Comparison of ENCODE assay signal across 16 mouse cellular contexts in the genomic region with DNA sequence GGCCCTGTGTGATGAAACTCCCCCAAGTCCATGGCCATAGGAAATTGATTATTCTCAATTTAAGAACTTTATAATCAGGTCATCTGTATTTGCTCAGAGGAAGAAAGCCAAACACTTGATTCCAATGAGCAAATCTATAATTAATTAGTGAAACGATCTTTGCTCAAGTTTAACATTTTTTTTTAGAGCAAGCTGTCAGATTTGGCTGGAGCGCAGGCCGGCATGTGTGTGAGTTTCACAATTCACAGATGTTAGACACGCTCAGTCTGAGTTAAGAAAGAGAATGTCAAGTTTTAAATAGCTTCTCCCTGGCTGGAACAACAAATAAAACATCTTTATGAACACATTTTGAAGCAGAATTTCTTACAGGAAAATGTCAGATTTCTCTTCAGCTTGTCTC. TPM values are rescaled to one million over a fixed set of nuclear protein-coding genes. Genes with fewer than 3 reads are reported as not detected.
DNase-seq lines count a peak whose midpoint lies in the region; ATAC-seq and TF ChIP-seq lines count a peak whose summit lies in the region.
"Had no signal": no experiment of that assay in that cellular context is flagged by ENCODE, and none has a peak within 500 bp of the region (broad histone marks: within the 10 kb centered on the region; RNA-seq: fewer than 3 reads in every experiment).

No protein-coding gene starts in this region.

- no peak overlapping the region for H3K4me2 ChIP-seq in hindbrain, embryonic 12.5 days (replicated peaks)
- H3K4me2 ChIP-seq: limb, embryonic 13.5 days; midbrain, embryonic 13.5 days had no signal

- intact Hi-C loops in left cerebral cortex, postnatal 25 days (cut with DNase I): no loop called here
- intact Hi-C loops in left cerebral cortex, adult 2 months (cut with DNase I): loop anchor here (10.0 kb wide), 1 partner anchor 308 kb away; no protein-coding TSS in a partner anchor

- H3K27ac ChIP-seq in left cerebral cortex, adult 2 months: no peak overlapping the region
- no peak overlapping the region for H3K27ac ChIP-seq in hindbrain, embryonic 12.5 days
- H3K27ac ChIP-seq: limb, embryonic 13.5 days; midbrain, embryonic 13.5 days had no signal

- no peaks in the 10 kb centered on the region for H3K27me3 ChIP-seq in hindbrain, embryonic 12.5 days
- H3K27me3 ChIP-seq: limb, embryonic 13.5 days; midbrain, embryonic 13.5 days had no signal

- H3K9me3 ChIP-seq in hindbrain, embryonic 12.5 days (replicated peaks): no peaks in the 10 kb centered on the region
- H3K9me3 ChIP-seq: limb, embryonic 13.5 days; midbrain, embryonic 13.5 days had no signal

- DNase-seq in gastrocnemius, adult 18-20 months (ENCODE audit: low spot score): peak; percentile 43
- DNase-seq in gastrocnemius, adult 8-10 months (ENCODE audit: low spot score in 2 of 2): no peak
- DNase-seq in left cerebral cortex, postnatal 25 days (ENCODE audit: low spot score in 2 of 2): peak; percentile 13 to 38
- no peak for DNase-seq in left cerebral cortex, adult 2 months (ENCODE audit: extremely low spot score in 1 of 2, low spot score in 2 of 2)
- DNase-seq in layer of hippocampus, adult 9-11 months: peak; percentile 69
- peak; percentile 14 for DNase-seq in right cerebral cortex, postnatal 25 days
- DNase-seq in cerebellum, adult 9-11 months: no peak
- DNase-seq: kidney, postnatal 36 days; thymus, adult 2 months had no signal

- no peak overlapping the region for H3K9ac ChIP-seq in hindbrain, embryonic 12.5 days
- H3K9ac ChIP-seq: limb, embryonic 13.5 days; midbrain, embryonic 13.5 days had no signal

- no peak for TF ChIP-seq CTCF in left cerebral cortex, adult 2 months (IDR thresholded peaks at IDR 0.05)

- no peak overlapping the region for H3K4me3 ChIP-seq in left cerebral cortex, adult 2 months
- no peak overlapping the region for H3K4me3 ChIP-seq in hindbrain, embryonic 12.5 days
- H3K4me3 ChIP-seq: erythroblast, embryonic 14.5 days; limb, embryonic 13.5 days; midbrain, embryonic 13.5 days had no signal

- no peak for ATAC-seq in hindbrain, embryonic 12.5 days (ENCODE audit: low FRiP score)
- ATAC-seq: inflammation-experienced regulatory T-cells, adult 6 months; midbrain, embryonic 13.5 days had no signal

- 77% methylated on average over 4 of the region's 4 CpGs for WGBS in hindbrain, embryonic 12.5 days

- H3K36me3 ChIP-seq in hindbrain, embryonic 12.5 days: no peaks in the 10 kb centered on the region
- H3K36me3 ChIP-seq: limb, embryonic 13.5 days; midbrain, embryonic 13.5 days had no signal

- H3K4me1 ChIP-seq in hindbrain, embryonic 12.5 days: no peaks in the 10 kb centered on the region

RNA-seq across cellular contexts. Expression of gene Trp63, which starts 1.0 kb away (rescaled TPM):
- 10 to 100 TPM; 10.2 to 12.4 TPM for total RNA-seq in gastrocnemius, adult 18-20 months (2021)
- 10 to 100 TPM in 3 of 4 experiments, 1 to 10 TPM in 1; 8.6 to 14.6 (median 10.8) TPM for total RNA-seq in gastrocnemius, adult 8-10 months (2022)
- under 1 TPM; 0.73 to 0.78 TPM for total RNA-seq in left cerebral cortex, postnatal 25 days (2021)
- under 1 TPM; 0.66 to 0.75 TPM for total RNA-seq in left cerebral cortex, adult 2 months (2021)
- polyA plus RNA-seq in hindbrain, embryonic 12.5 days (2016; fragmentation: Nextera tagmentation; extraction: Ambion mirVana): 3.1 and 4.2 TPM in 2 replicates
- total RNA-seq: common myeloid progenitor, adult 5-6 weeks; MEL had no signal
- polyA plus RNA-seq: erythroblast, embryonic 14.5 days had no signal

Comparison
In these comparisons a context has a peak if more than half of its experiments do, and no peak if none do; other contexts are left out.
1. DNase-seq: peak in gastrocnemius, adult 18-20 months (single experiment), left cerebral cortex, postnatal 25 days (2 of 2), layer of hippocampus, adult 9-11 months (single experiment) and right cerebral cortex, postnatal 25 days (single experiment); none in gastrocnemius, adult 8-10 months (0 of 2), left cerebral cortex, adult 2 months (0 of 2) and cerebellum, adult 9-11 months (single experiment).
2. RNA of gene Trp63, which starts 1.0 kb away (total RNA-seq): 10.2 to 12.4 TPM in gastrocnemius, adult 18-20 months and 8.6 to 14.6 TPM in gastrocnemius, adult 8-10 months; 0.73 to 0.78 TPM in left cerebral cortex, postnatal 25 days and 0.66 to 0.75 TPM in left cerebral cortex, adult 2 months; every median in the first group is over 4 times any median in the second.